Mouse (Mus musculus): ENCODE data around the gene Papln. TPM values are rescaled to one million over a fixed set of nuclear protein-coding genes. Genes with fewer than 3 reads are reported as not detected.

The Papln gene
- polyA plus RNA-seq, 1 experiment from 2014 or later, result 2.1 TPM

DNA sequence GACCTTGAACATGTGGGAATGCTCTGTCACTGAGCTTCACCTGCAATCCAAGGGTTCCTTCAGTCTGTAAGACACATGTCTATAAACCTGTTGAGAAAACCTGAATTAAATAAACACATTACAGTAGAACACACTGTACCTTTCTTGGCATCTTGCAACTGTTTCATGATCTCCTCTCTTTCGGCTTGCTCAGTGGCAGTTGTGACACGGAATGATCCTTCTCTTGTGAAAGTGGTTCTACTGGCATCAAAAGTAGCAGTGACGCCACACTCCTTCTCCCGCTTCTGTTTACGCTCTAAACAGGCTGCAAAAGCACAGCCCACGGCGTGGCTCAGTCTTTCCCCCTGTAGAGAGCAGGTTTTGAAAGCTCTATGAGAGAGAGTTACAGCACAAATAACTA is 40.2 kb downstream of the Papln start:
- Histone ChIP-seq H3K27me3 (ENCODE audit: control insufficient read depth, insufficient read depth, low read length) (no peaks in the 10 kb centered on the region), H3K4me3 (ENCODE audit: low read depth, low read length) (no peak overlapping the region), H3K9me3 (ENCODE audit: control insufficient read depth, low read length) (no peaks in the 10 kb centered on the region), H3K27ac (replicated peaks) (no peak overlapping the region), H3K4me2 (replicated peaks; ENCODE audit: low read depth) (no peak overlapping the region), H3K9ac (ENCODE audit: low read length) (no peak overlapping the region), H3K4me1 (replicated peaks; ENCODE audit: control insufficient read depth, insufficient read depth) (no peaks in the 10 kb centered on the region), H3K36me3 (ENCODE audit: control insufficient read depth, insufficient read depth, low read length) (peaks cover 39% of the 10 kb centered on the region)
- DNase-seq (ENCODE audit: low spot score) (no peak), ATAC-seq (ENCODE audit: low FRiP score, low TSS enrichment) (no peak)
- no peak for TF ChIP-seq EP300 (optimal IDR thresholded peaks at IDR 0.05)
- TF ChIP-seq CTCF (IDR thresholded peaks at IDR 0.05; ENCODE audit: low read depth), result no peak
- WGBS, result 93% methylated on average over 7 of the region's 7 CpGs

DNA sequence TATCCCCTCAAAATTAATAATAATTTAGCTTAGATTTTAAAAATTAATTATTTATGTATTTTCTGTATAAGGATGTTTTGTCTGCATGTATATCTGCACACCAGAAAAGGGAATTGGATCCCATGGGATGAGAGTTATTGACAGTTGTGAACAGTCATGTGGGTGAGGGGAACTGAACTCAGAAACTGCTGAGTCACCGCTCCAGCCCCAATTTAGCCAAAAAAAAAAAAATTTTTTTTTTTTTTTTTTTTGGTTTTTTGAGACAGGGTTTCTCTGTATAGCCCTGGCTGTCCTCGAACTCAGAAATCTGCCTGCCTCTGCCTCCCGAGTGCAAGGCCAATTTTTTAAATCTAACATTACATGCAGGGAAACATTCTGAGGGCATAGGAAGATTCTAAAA is 48.5 kb downstream of the Papln start:
- Histone ChIP-seq H3K4me2 (replicated peaks; ENCODE audit: low read depth) (no peak overlapping the region), H3K9ac (ENCODE audit: low read length) (no peak overlapping the region), H3K27me3 (ENCODE audit: control insufficient read depth, insufficient read depth, low read length) (no peaks in the 10 kb centered on the region), H3K4me1 (replicated peaks; ENCODE audit: control insufficient read depth, insufficient read depth) (no peaks in the 10 kb centered on the region), H3K27ac (replicated peaks) (no peak overlapping the region), H3K9me3 (ENCODE audit: control insufficient read depth, low read length) (no peaks in the 10 kb centered on the region), H3K36me3 (ENCODE audit: control insufficient read depth, insufficient read depth, low read length) (peaks cover 8% of the 10 kb centered on the region), H3K4me3 (ENCODE audit: low read depth, low read length) (no peak overlapping the region)
- ATAC-seq (ENCODE audit: low FRiP score, low TSS enrichment), result no peak
- DNase-seq (ENCODE audit: low spot score), result no peak
- 89% methylated on average over 3 of the region's 3 CpGs for WGBS
- TF ChIP-seq CTCF (IDR thresholded peaks at IDR 0.05; ENCODE audit: low read depth) (no peak), EP300 (optimal IDR thresholded peaks at IDR 0.05) (no peak)

DNA sequence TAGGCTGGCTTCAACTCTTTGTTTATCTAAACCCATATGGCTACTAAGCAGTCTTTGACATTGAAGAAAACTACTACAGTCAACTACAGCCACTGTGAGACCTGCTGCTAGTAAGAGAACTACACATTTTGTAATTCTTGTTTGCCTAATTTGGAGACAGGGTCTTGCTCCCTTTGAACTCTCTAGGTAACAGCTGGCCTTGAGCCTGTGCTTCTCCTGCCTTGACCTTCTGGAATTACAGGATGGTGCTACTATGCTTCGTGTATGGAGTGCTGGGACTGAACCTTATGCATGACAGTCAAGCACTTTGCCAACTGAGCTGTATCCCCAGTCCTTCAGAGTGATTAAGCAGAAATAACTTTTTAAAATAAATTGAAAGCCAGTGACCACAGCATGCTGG is 53.2 kb downstream of the Papln start:
- no peak for DNase-seq (ENCODE audit: low spot score)
- Histone ChIP-seq H3K27ac (replicated peaks) (no peak overlapping the region), H3K9ac (ENCODE audit: low read length) (no peak overlapping the region), H3K27me3 (ENCODE audit: control insufficient read depth, insufficient read depth, low read length) (no peaks in the 10 kb centered on the region), H3K4me2 (replicated peaks; ENCODE audit: low read depth) (no peak overlapping the region), H3K4me3 (ENCODE audit: low read depth, low read length) (no peak overlapping the region), H3K4me1 (replicated peaks; ENCODE audit: control insufficient read depth, insufficient read depth) (no peaks in the 10 kb centered on the region), H3K9me3 (ENCODE audit: control insufficient read depth, low read length) (no peaks in the 10 kb centered on the region), H3K36me3 (ENCODE audit: control insufficient read depth, insufficient read depth, low read length) (no peaks in the 10 kb centered on the region)
- no peak for TF ChIP-seq CTCF (IDR thresholded peaks at IDR 0.05; ENCODE audit: low read depth)
- TF ChIP-seq EP300 (optimal IDR thresholded peaks at IDR 0.05), result no peak
- WGBS, result 70% methylated on average over 1 of the region's 1 CpGs
- no peak for ATAC-seq (ENCODE audit: low FRiP score, low TSS enrichment)

DNA sequence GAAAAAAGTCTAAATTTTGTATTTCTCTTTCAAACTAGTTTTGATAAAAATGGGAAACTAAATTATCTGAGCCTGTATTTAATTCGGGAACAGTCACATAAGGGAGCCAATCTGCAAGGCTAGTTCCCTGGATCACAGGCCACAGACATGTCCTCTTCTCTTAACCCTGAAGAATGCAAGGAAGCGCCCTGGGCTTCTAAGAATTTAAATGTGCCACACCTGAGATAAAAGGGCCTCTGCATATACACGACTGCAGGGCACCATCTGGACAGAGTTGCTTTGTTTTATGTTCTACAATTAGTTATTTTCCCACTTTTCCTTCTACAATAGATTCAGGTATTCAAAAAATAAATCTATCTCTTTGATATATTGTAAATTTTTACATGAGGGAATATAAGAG is 67.0 kb downstream of the Papln start:
- whole genome bisulfite sequencing, result 74% methylated on average over 3 of the region's 3 CpGs
- Histone ChIP-seq H3K36me3 (ENCODE audit: control insufficient read depth, insufficient read depth, low read length) (0 out of 2 replicates have a peak, but pooled peaks cover 3% of the 10 kb centered on the region), H3K9me3 (ENCODE audit: control insufficient read depth, low read length) (no peaks in the 10 kb centered on the region), H3K27ac (replicated peaks) (no peak overlapping the region), H3K4me2 (replicated peaks; ENCODE audit: low read depth) (no peak overlapping the region), H3K4me1 (replicated peaks; ENCODE audit: control insufficient read depth, insufficient read depth) (no peaks in the 10 kb centered on the region), H3K9ac (ENCODE audit: low read length) (no peak overlapping the region), H3K4me3 (ENCODE audit: low read depth, low read length) (no peak overlapping the region), H3K27me3 (ENCODE audit: control insufficient read depth, insufficient read depth, low read length) (no peaks in the 10 kb centered on the region)
- no peak for DNase-seq (ENCODE audit: low spot score)
- TF ChIP-seq EP300 (optimal IDR thresholded peaks at IDR 0.05) (no peak), CTCF (IDR thresholded peaks at IDR 0.05; ENCODE audit: low read depth) (no peak)
- ATAC-seq (ENCODE audit: low FRiP score, low TSS enrichment), result no peak

DNA sequence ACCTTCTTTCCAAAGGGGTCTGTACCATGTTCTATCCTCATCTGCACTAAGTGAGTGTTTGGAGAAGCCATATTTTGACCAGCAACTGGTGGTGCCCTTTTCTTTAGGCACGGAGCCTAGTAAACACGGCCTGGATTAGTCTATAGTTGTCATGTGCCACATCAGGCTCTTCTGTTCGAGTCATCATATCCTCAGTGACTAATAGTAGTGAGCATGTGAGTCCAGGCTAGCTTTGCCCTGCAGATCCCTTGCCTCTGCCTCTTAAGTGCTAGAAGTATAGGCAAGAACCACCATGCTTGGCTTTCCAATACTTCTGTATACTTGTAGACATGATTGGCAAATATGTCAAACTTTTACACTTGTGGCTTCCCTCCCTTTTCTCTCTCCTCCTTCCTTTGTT is 70.5 kb downstream of the Papln start:
- no peaks in the 10 kb centered on the region for H3K27me3 ChIP-seq (ENCODE audit: control insufficient read depth, insufficient read depth, low read length)
- H3K4me3 ChIP-seq (ENCODE audit: low read depth, low read length), result no peak overlapping the region
- TF ChIP-seq CTCF (IDR thresholded peaks at IDR 0.05; ENCODE audit: low read depth) (no peak), EP300 (optimal IDR thresholded peaks at IDR 0.05) (no peak)
- no peak overlapping the region for H3K9ac ChIP-seq (ENCODE audit: low read length)
- no peaks in the 10 kb centered on the region for H3K4me1 ChIP-seq (replicated peaks; ENCODE audit: control insufficient read depth, insufficient read depth)
- H3K9me3 ChIP-seq (ENCODE audit: control insufficient read depth, low read length), result no peaks in the 10 kb centered on the region
- WGBS, result 93% methylated on average over 3 of the region's 3 CpGs
- no peak for DNase-seq (ENCODE audit: low spot score)
- peaks cover 3% of the 10 kb centered on the region; the same call in 1 of the 2 replicates for H3K36me3 ChIP-seq (ENCODE audit: control insufficient read depth, insufficient read depth, low read length)
- H3K27ac ChIP-seq (replicated peaks), result no peak overlapping the region
- no peak for ATAC-seq (ENCODE audit: low FRiP score, low TSS enrichment)
- no peak overlapping the region for H3K4me2 ChIP-seq (replicated peaks; ENCODE audit: low read depth)

DNA sequence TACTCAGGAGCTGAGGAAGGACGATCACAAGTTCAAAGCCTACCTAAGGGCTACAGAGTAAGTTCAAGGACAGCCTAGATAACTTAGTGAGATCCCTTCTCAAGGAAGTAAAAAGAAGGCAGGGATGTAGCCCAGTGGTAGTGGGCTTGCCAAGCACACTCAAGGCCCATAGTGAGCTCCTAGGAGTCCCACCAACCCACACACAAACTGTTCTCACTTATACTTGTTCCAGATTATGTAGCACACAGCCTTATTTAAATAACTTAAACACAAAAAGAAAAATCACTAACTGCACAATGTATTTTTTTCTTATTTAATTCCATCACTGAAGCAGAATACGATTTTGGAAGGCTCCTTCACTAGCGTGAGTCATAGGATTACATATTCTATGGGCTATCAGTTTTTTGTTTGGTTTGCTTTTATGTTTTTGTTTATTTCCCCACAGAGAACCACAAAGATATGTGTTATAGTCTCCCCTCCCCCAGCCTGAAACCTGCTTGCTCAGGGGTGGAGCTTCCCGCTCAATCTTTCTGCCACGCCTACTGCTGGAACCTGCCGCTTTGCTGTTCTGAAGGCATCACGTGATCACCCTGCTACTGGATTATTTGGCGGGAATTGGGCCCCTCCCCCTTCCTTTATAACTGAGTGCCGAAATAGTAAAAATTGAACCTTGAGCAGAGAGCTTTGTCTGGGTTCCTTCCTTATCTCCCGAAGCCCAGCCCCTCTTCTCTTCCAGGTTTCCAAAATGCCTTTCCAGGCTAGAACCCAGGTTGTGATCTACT is 78.2 kb downstream of the Papln start:
- no peak for TF ChIP-seq CTCF (IDR thresholded peaks at IDR 0.05; ENCODE audit: low read depth)
- TF ChIP-seq EP300 (optimal IDR thresholded peaks at IDR 0.05), result no peak
- WGBS, result 81% methylated on average over 10 of the region's 10 CpGs
- ATAC-seq (ENCODE audit: low FRiP score, low TSS enrichment), result no peak
- Histone ChIP-seq H3K4me2 (replicated peaks; ENCODE audit: low read depth) (no peak overlapping the region), H3K9me3 (ENCODE audit: control insufficient read depth, low read length) (no peaks in the 10 kb centered on the region), H3K27me3 (ENCODE audit: control insufficient read depth, insufficient read depth, low read length) (no peaks in the 10 kb centered on the region), H3K4me1 (replicated peaks; ENCODE audit: control insufficient read depth, insufficient read depth) (no peaks in the 10 kb centered on the region), H3K27ac (replicated peaks) (no peak overlapping the region), H3K36me3 (ENCODE audit: control insufficient read depth, insufficient read depth, low read length) (no peaks in the 10 kb centered on the region; the same call in none of the 2 replicates), H3K9ac (ENCODE audit: low read length) (no peak overlapping the region), H3K4me3 (ENCODE audit: low read depth, low read length) (no peak overlapping the region)
- DNase-seq (ENCODE audit: low spot score), result no peak

Other genes starting within 250 kb of the Papln start
- 19.7 and 21.6 TPM in 2 replicates for gene Dcaf4, start 243.2 kb upstream of the Papln start, polyA plus RNA-seq (2015; fragmentation: Nextera tagmentation; extraction: Ambion mirVana)
- 7.6 and 8.2 TPM in 2 replicates for gene Zfyve1, start 166.4 kb upstream of the Papln start, polyA plus RNA-seq (2015; fragmentation: Nextera tagmentation; extraction: Ambion mirVana)
- gene Rbm25, start 132.4 kb upstream of the Papln start, polyA plus RNA-seq (2015; fragmentation: Nextera tagmentation; extraction: Ambion mirVana), result 105 and 115 TPM in 2 replicates
- gene Psen1, start 75.5 kb upstream of the Papln start, polyA plus RNA-seq (2015; fragmentation: Nextera tagmentation; extraction: Ambion mirVana), result 64.7 and 67.2 TPM in 2 replicates
- gene Numb, start 158.3 kb downstream of the Papln start, polyA plus RNA-seq (2015; fragmentation: Nextera tagmentation; extraction: Ambion mirVana), result 19.9 and 22.6 TPM in 2 replicates
- 6.9 and 9.9 TPM in 2 replicates for gene Riox1, start 187.0 kb downstream of the Papln start, polyA plus RNA-seq (2015; fragmentation: Nextera tagmentation; extraction: Ambion mirVana)
- gene Heatr4, start 221.2 kb downstream of the Papln start, polyA plus RNA-seq (2015; fragmentation: Nextera tagmentation; extraction: Ambion mirVana), result 0.06 TPM in 1 of 2 replicates, not detected in the other
- 45.6 and 47.2 TPM in 2 replicates for gene Acot2, start 224.2 kb downstream of the Papln start, polyA plus RNA-seq (2015; fragmentation: Nextera tagmentation; extraction: Ambion mirVana)
- gene Acot1, start 245.9 kb downstream of the Papln start, polyA plus RNA-seq (2015; fragmentation: Nextera tagmentation; extraction: Ambion mirVana), result 135 and 144 TPM in 2 replicates

All from stomach, postnatal 0 days (tissue).